Mouse (Mus musculus): ENCODE data around the gene Lrig3.

Lrig3 gene

GRCm38 (mm10) chr10:125965968-125966480, at the start of gene Lrig3:
Lrig3 (plus strand) TSS chr10:125966168.
- peak; percentile 19 to 66 for DNase-seq (ENCODE audit: low spot score in 2 of 2)

GRCm38 (mm10) chr10:125916781-125917180, 49.2 kb upstream of the Lrig3 start:
- no peak for DNase-seq (ENCODE audit: low spot score in 2 of 2)

GRCm38 (mm10) chr10:125917436-125917871, 48.5 kb upstream of the Lrig3 start:
- no peak for DNase-seq (ENCODE audit: low spot score in 2 of 2)

- DNase-seq (ENCODE audit: low spot score in 2 of 2) = no peak
Measured at GRCm38 (mm10) chr10:125918994-125919393, 47.0 kb upstream of the Lrig3 start.

- no peak for DNase-seq (ENCODE audit: low spot score in 2 of 2)
Measured at GRCm38 (mm10) chr10:125921654-125922446, 44.1 kb upstream of the Lrig3 start.

GRCm38 (mm10) chr10:125929961-125930360, 36.0 kb upstream of the Lrig3 start:
- no peak for DNase-seq (ENCODE audit: low spot score in 2 of 2)

GRCm38 (mm10) chr10:125933388-125933787, 32.6 kb upstream of the Lrig3 start:
- DNase-seq (ENCODE audit: low spot score in 2 of 2) = no peak

GRCm38 (mm10) chr10:125934095-125934494, 31.9 kb upstream of the Lrig3 start:
- DNase-seq (ENCODE audit: low spot score in 2 of 2) = no peak

GRCm38 (mm10) chr10:125937517-125938497, 28.2 kb upstream of the Lrig3 start:
- DNase-seq (ENCODE audit: low spot score in 2 of 2) = no peak

- no peak for DNase-seq (ENCODE audit: low spot score in 2 of 2)
Measured at GRCm38 (mm10) chr10:125938528-125939402, 27.2 kb upstream of the Lrig3 start.

- no peak for DNase-seq (ENCODE audit: low spot score in 2 of 2)
Measured at GRCm38 (mm10) chr10:125940316-125941059, 25.5 kb upstream of the Lrig3 start.

- no peak for DNase-seq (ENCODE audit: low spot score in 2 of 2)
Measured at GRCm38 (mm10) chr10:125943098-125943497, 22.9 kb upstream of the Lrig3 start.

GRCm38 (mm10) chr10:125944762-125945504, 21.0 kb upstream of the Lrig3 start:
- DNase-seq (ENCODE audit: low spot score in 2 of 2) = no peak

- DNase-seq (ENCODE audit: low spot score in 2 of 2) = no peak
Measured at GRCm38 (mm10) chr10:125948842-125949474, 17.0 kb upstream of the Lrig3 start.

- no peak for DNase-seq (ENCODE audit: low spot score in 2 of 2)
Measured at GRCm38 (mm10) chr10:125951633-125952032, 14.3 kb upstream of the Lrig3 start.

- no peak for DNase-seq (ENCODE audit: low spot score in 2 of 2)
Measured at GRCm38 (mm10) chr10:125954343-125954742, 11.6 kb upstream of the Lrig3 start.

GRCm38 (mm10) chr10:125954747-125955530, 11.0 kb upstream of the Lrig3 start:
- DNase-seq (ENCODE audit: low spot score in 2 of 2) = no peak

- DNase-seq (ENCODE audit: low spot score in 2 of 2) = no peak
Measured at GRCm38 (mm10) chr10:125961411-125962107, 4.4 kb upstream of the Lrig3 start.
